Mouse (Mus musculus): ENCODE results near the gene 6030408B16Rik. TPM values are rescaled to one million over a fixed set of nuclear protein-coding genes. Genes with fewer than 3 reads are reported as not detected.

Gene 6030408B16Rik
- total RNA-seq, 2 experiments from 2014 or later = not detected

- ATAC-seq (replicated peaks; ENCODE audit: low FRiP score, poor library complexity, severe bottlenecking) = no peak
Measured at GRCm38 (mm10) chr15:101294028-101294894, 1.2 kb downstream of the 6030408B16Rik start.

- ATAC-seq (replicated peaks; ENCODE audit: low FRiP score, poor library complexity, severe bottlenecking) = no peak
Measured at GRCm38 (mm10) chr15:101295106-101295505, 2.1 kb downstream of the 6030408B16Rik start.

GRCm38 (mm10) chr15:101295616-101296015, 2.6 kb downstream of the 6030408B16Rik start:
- no peak for ATAC-seq (replicated peaks; ENCODE audit: low FRiP score, poor library complexity, severe bottlenecking)

- ATAC-seq (replicated peaks; ENCODE audit: low FRiP score, poor library complexity, severe bottlenecking) = no peak
Measured at GRCm38 (mm10) chr15:101296091-101296490, 3.1 kb downstream of the 6030408B16Rik start.

- no peak for ATAC-seq (replicated peaks; ENCODE audit: low FRiP score, poor library complexity, severe bottlenecking)
Measured at GRCm38 (mm10) chr15:101297988-101298387, 5.0 kb downstream of the 6030408B16Rik start.

- ATAC-seq (replicated peaks; ENCODE audit: low FRiP score, poor library complexity, severe bottlenecking) = no peak
Measured at GRCm38 (mm10) chr15:101298550-101298949, 5.5 kb downstream of the 6030408B16Rik start.

GRCm38 (mm10) chr15:101299480-101299960, 6.5 kb downstream of the 6030408B16Rik start:
- no peak for ATAC-seq (replicated peaks; ENCODE audit: low FRiP score, poor library complexity, severe bottlenecking)

- no peak for ATAC-seq (replicated peaks; ENCODE audit: low FRiP score, poor library complexity, severe bottlenecking)
Measured at GRCm38 (mm10) chr15:101300128-101300527, 7.1 kb downstream of the 6030408B16Rik start.

- no peak for ATAC-seq (replicated peaks; ENCODE audit: low FRiP score, poor library complexity, severe bottlenecking)
Measured at GRCm38 (mm10) chr15:101302201-101302600, 9.2 kb downstream of the 6030408B16Rik start.

GRCm38 (mm10) chr15:101303830-101304229, 10.8 kb downstream of the 6030408B16Rik start:
- no peak for ATAC-seq (replicated peaks; ENCODE audit: low FRiP score, poor library complexity, severe bottlenecking)

GRCm38 (mm10) chr15:101306459-101306858, 13.4 kb downstream of the 6030408B16Rik start:
- ATAC-seq (replicated peaks; ENCODE audit: low FRiP score, poor library complexity, severe bottlenecking) = no peak

- ATAC-seq (replicated peaks; ENCODE audit: low FRiP score, poor library complexity, severe bottlenecking) = no peak
Measured at GRCm38 (mm10) chr15:101308440-101309348, 15.7 kb downstream of the 6030408B16Rik start.

- ATAC-seq (replicated peaks; ENCODE audit: low FRiP score, poor library complexity, severe bottlenecking) = no peak
Measured at GRCm38 (mm10) chr15:101309493-101309892, 16.5 kb downstream of the 6030408B16Rik start.

GRCm38 (mm10) chr15:101311087-101311770, 18.2 kb downstream of the 6030408B16Rik start:
- ATAC-seq (replicated peaks; ENCODE audit: low FRiP score, poor library complexity, severe bottlenecking) = no peak

- ATAC-seq (replicated peaks; ENCODE audit: low FRiP score, poor library complexity, severe bottlenecking) = no peak
Measured at GRCm38 (mm10) chr15:101312006-101312405, 19.0 kb downstream of the 6030408B16Rik start.

GRCm38 (mm10) chr15:101315378-101315777, 22.4 kb downstream of the 6030408B16Rik start:
- no peak for ATAC-seq (replicated peaks; ENCODE audit: low FRiP score, poor library complexity, severe bottlenecking)

GRCm38 (mm10) chr15:101315832-101316231, 22.8 kb downstream of the 6030408B16Rik start:
- ATAC-seq (replicated peaks; ENCODE audit: low FRiP score, poor library complexity, severe bottlenecking) = peak; percentile 78

- ATAC-seq (replicated peaks; ENCODE audit: low FRiP score, poor library complexity, severe bottlenecking) = no peak
Measured at GRCm38 (mm10) chr15:101316279-101316912, 23.4 kb downstream of the 6030408B16Rik start.

All from erythroblast, adult 5-6 weeks (primary cell).